Mouse (Mus musculus): Measurements from ENCODE around the gene Nlrp10.

DNA sequence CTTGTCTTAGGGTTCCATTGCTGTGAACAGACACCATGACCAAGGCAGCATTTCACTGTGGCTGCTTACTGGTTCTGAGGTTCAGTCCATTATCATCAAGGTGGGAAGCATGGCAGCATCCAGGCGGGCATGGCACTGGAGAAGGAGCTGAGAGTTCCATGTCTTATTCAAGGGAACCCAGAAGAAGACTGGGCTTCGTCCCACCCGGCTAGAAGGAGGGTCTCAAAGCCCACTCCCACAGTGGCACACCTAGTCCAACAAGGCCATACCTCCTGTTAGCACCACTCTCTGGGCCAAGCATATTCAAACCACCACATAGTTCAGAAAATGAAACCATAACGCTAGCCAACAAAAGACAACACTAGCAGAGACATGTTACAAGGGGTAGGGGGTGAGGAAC, 6.6 kb upstream of the Nlrp10 start:
- TF ChIP-seq CTCF (IDR thresholded peaks at IDR 0.05; ENCODE audit: borderline replicate concordance, extremely low read depth, insufficient read depth, insufficient read length) (no peak), POLR2A (IDR thresholded peaks at IDR 0.05; ENCODE audit: borderline replicate concordance, extremely low read depth, insufficient read depth, insufficient read length, poor library complexity, severe bottlenecking) (no peak)

All from brain, embryonic 14.5 days (tissue).